Mouse (Mus musculus) cerebellum, adult 2 months (tissue): ENCODE measurements around the gene Srgap2. TPM values are rescaled to one million over a fixed set of nuclear protein-coding genes. Genes with fewer than 3 reads are reported as not detected.

Source experiments
- DNase-seq, 2 experiments: peaks; one replicate each; pipeline ENCODE4 v3.0.0; 2021
- H3K27ac ChIP-seq: fragments of 200-500 bp; 2 replicates; pipeline ENCODE4 v1.5.1; 2012; ENCODE audit warnings: low read length, control low read depth, inconsistent platforms; ENCODE audit not compliant: insufficient read depth
- H3K27me3 ChIP-seq: fragments of 200-500 bp; 2 replicates; pipeline ENCODE4 v1.6.1; 2012; ENCODE audit warnings: inconsistent platforms, mild to moderate bottlenecking, low read length, moderate library complexity; ENCODE audit not compliant: control insufficient read depth, insufficient read depth
- H3K4me1 ChIP-seq: fragments of 200-500 bp; 2 replicates; pipeline ENCODE4 v1.6.1; 2011; ENCODE audit warnings: low read length; ENCODE audit not compliant: control insufficient read depth, insufficient read depth
- H3K4me3 ChIP-seq: fragments of 200-500 bp; replicated peaks from 2 replicates; pipeline ENCODE3; 2011; ENCODE audit warnings: mild to moderate bottlenecking, low read depth, low read length, control low read depth; ENCODE audit not compliant: insufficient read depth
- CTCF ChIP-seq: fragments of 200-500 bp; IDR thresholded peaks from 2 replicates; pipeline ENCODE4 v1.5.1; 2011; ENCODE audit warnings: low read depth, mild to moderate bottlenecking, control low read depth, low read length, moderate library complexity, borderline replicate concordance; ENCODE audit not compliant: insufficient read depth
- POLR2A ChIP-seq: fragments of 200-500 bp; IDR thresholded peaks from 2 replicates; pipeline ENCODE4 v1.6.1; 2011; ENCODE audit warnings: low read length, control low read depth, borderline replicate concordance; ENCODE audit not compliant: insufficient read depth
- WGBS: fragments of 180-500 bp; shearing (Covaris S2); methylation state at CpG from one replicate; pipeline ENCODE4 v1.1.7; 2018; 5-methylcytosine and 5-hydroxymethylcytosine counted together
- polyA plus RNA-seq: library from polyadenylated mRNA; depleted of rRNA; stranded (reverse); fragments of >200 nt; gene quantifications from 2 replicates; pipeline ENCODE4 v1.2.3, GENCODE M21; 2012

Gene Srgap2
- polyA plus RNA-seq, 1 experiment = 83.1 TPM

GRCm38 (mm10) chr1:131318397-131318796 lies 208.8 kb downstream of the Srgap2 start:
- DNase-seq = no peak
- TF ChIP-seq CTCF (no peak), POLR2A (no peak)
- 96% methylated on average over 2 of the region's 2 CpGs for WGBS
- H3K4me1 ChIP-seq = peaks cover 5% of the 10 kb centered on the region; the same call in 1 of the 2 replicates
- no peak overlapping the region for H3K4me3 ChIP-seq
- no peak overlapping the region for H3K27ac ChIP-seq
- H3K27me3 ChIP-seq = no peaks in the 10 kb centered on the region

- no peak for TF ChIP-seq CTCF
- TF ChIP-seq POLR2A = no peak
- H3K27ac ChIP-seq = no peak overlapping the region
- WGBS = 90% methylated on average over 5 of the region's 5 CpGs
- peaks cover 5% of the 10 kb centered on the region; the same call in 1 of the 2 replicates for H3K4me1 ChIP-seq
- no peaks in the 10 kb centered on the region for H3K27me3 ChIP-seq
- DNase-seq = no peak
- H3K4me3 ChIP-seq = no peak overlapping the region
These were observed 209.5 kb downstream of the Srgap2 start for GRCm38 (mm10) chr1:131317625-131318024.

DNA sequence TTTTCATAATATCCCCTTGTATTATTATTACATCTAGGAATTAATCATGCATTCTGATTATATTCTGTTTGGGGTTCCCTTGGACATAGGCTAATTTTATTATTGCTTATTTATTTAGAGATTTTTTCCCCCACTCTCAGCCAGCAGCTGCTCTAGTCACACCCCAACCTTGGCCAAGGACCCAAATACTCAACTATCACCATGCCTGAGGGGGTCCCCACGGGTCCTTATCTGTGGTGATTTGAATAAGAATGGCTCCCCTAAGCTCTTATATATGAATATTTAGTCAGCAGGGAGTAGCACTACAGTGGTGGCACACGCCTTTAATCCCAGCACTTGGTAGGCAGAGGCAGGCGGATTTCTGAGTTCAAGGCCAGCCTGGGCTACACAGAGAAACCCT lies 215.9 kb downstream of the Srgap2 start:
- TF ChIP-seq POLR2A (no peak), CTCF (no peak)
- WGBS = 53% methylated on average over 3 of the region's 3 CpGs
- H3K27me3 ChIP-seq = no peaks in the 10 kb centered on the region
- H3K4me1 ChIP-seq = peaks cover 21% of the 10 kb centered on the region; the same call in 1 of the 2 replicates
- no peak overlapping the region for H3K4me3 ChIP-seq
- no peak for DNase-seq
- H3K27ac ChIP-seq = peak overlapping the region; percentile 41

DNA sequence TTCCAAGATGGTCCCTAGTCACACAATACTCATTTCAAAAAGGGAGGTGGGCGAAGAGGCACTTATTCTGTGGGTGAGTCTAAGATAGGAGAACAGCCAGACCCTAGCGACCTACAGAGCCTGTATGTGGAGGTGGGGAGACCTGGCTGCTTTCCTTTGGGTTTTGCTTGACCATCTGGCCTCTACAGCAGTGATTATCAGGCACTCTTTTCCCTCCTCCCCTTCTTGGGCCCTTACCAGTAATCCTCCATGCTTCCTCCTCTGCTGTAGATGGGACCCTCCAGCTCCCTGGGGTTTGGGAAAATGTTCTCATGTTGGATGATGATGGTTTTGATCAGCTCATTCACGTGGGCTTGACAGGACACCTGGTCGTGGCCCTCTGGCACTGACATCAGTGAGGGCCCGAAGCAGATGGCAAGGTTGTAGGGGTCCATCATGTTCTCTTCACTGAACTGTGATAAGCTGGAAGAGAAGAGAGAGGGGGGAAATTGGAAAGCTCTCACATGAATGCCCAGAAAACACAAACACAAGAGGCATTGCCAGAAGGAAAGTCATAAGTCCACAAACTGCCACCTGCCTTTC lies 216.8 kb downstream of the Srgap2 start:
- Histone ChIP-seq H3K4me1 (peaks cover 21% of the 10 kb centered on the region; the same call in 1 of the 2 replicates), H3K4me3 (no peak overlapping the region), H3K27ac (peak overlapping the region; percentile 92), H3K27me3 (no peaks in the 10 kb centered on the region)
- no peak for TF ChIP-seq CTCF
- TF ChIP-seq POLR2A = no peak
- peak; percentile 95 to 99 for DNase-seq
- WGBS = 12% methylated on average over 5 of the region's 5 CpGs

DNA sequence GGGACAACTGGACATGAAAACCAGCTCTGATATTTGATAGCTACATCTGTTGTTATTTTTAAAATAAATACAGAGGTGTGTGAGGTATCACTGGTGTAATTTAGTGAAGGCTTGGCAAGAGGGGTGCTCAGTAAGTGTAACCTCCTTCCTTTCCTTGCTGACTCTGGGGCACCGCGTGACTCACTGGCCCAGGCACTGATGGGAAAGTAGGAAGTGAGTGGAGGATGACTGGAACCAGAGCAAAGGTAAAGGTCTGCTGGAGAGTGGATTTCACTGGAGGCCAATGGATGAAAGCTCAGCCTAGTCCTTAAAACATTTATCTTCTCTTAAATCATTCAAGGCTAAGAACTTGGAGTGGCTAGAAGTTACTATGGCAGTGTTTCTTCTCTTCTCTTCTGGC lies 226.4 kb downstream of the Srgap2 start:
- no peak for TF ChIP-seq POLR2A
- no peak for TF ChIP-seq CTCF
- no peak overlapping the region for H3K4me3 ChIP-seq
- 90% methylated on average over 2 of the region's 2 CpGs for WGBS
- no peak overlapping the region for H3K27ac ChIP-seq
- H3K27me3 ChIP-seq = no peaks in the 10 kb centered on the region
- peak in 1 of 2 experiments; percentile 9 for DNase-seq
- peaks cover 29% of the 10 kb centered on the region for H3K4me1 ChIP-seq

DNA sequence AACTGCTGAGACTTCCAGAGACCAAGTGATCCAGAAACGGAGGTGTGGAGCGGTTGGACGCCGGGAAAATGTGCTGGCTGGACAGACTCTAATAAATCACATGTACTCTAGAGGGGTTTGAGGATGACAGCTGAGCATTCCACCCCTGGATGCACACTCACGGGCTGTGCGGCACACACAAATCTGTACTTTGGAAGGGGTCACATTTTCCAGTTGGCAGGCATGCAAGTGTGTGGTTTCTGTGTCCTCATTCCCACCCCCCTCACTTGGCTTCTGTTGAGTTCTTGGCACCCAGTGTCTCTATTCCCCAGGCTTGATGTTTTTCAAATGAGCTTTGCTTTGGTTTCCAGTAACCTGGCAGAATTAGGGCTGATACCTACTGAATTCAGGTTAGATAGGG lies 227.4 kb downstream of the Srgap2 start:
- H3K27ac ChIP-seq = peak overlapping the region; percentile 74
- no peak for TF ChIP-seq CTCF

GRCm38 (mm10) chr1:131299240-131299639 lies 227.9 kb downstream of the Srgap2 start:
- DNase-seq = peak in 1 of 2 experiments; percentile 30
- H3K27me3 ChIP-seq = no peaks in the 10 kb centered on the region
- TF ChIP-seq CTCF (no peak), POLR2A (no peak)
- WGBS = 20% methylated on average over 3 of the region's 3 CpGs
- no peak overlapping the region for H3K4me3 ChIP-seq
- peaks cover 38% of the 10 kb centered on the region for H3K4me1 ChIP-seq
- peak overlapping the region; percentile 74; the same call in 1 of the 2 replicates for H3K27ac ChIP-seq

More for the DNA sequence above, 227.4 kb downstream of the Srgap2 start:
- WGBS = 12% methylated on average over 6 of the region's 6 CpGs
- Histone ChIP-seq H3K4me1 (peaks cover 36% of the 10 kb centered on the region), H3K27me3 (no peaks in the 10 kb centered on the region), H3K4me3 (no peak overlapping the region)
- peak; percentile 54 to 63 for DNase-seq

DNA sequence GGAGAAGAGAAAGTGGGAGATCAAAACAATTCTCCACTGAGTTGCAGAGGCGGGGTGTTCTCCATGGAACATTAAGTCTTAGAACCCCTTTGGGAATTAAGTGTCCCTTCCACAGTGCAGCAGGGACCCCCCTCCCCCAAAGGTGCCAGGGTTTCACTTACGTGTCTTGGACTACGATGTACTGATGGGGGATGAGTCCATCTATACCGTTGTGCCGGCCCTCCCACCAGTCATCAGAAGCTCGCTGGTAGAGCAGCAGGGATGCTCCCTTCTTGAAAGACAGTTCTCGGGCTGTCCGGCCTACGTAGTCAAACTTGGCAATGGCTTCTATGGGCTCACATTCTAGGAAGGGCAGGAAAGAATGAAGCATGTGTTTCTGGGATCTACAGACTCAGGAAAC lies 229.0 kb downstream of the Srgap2 start:
- H3K27me3 ChIP-seq = no peaks in the 10 kb centered on the region
- no peak for DNase-seq
- H3K4me1 ChIP-seq = peaks cover 49% of the 10 kb centered on the region
- H3K4me3 ChIP-seq = no peak overlapping the region
- H3K27ac ChIP-seq = no peak overlapping the region; the same call in 1 of the 2 replicates
- TF ChIP-seq CTCF (no peak), POLR2A (no peak)
- WGBS = 65% methylated on average over 9 of the region's 9 CpGs
